Mouse (Mus musculus): ENCODE data around the gene Eif6. TPM values are rescaled to one million over a fixed set of nuclear protein-coding genes. Genes with fewer than 3 reads are reported as not detected.
"Not testable (repeated sequence)": the region's sequence is repeated elsewhere in the genome, so short reads cannot be mapped to it uniquely, and the experiment has no call there.

Eif6 gene
- polyA plus RNA-seq, 1 experiment: 112 TPM

DNA sequence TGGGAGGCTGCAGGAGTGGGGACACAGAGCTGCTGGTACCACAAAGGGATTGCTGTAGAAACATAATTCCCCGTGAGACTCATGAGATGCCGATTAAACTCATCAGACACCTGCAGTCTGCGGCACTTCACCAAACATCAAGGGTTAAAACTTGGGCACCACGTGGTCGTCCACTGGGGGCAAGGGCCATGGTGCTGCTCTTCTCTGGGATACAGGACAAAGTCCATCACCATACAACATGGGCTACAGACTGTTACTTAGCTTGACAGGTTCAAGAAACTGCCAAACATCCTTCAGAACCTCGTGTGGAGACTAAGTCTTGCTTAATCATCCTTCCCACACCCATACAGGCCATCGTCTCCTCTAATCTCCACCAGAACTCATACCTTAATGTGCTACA is 33.4 kb upstream of the Eif6 start:
- H3K4me3 ChIP-seq (replicated peaks; ENCODE audit: extremely low read depth, low read depth, low read length): no peak overlapping the region
- WGBS: 77% methylated on average over 7 of the region's 7 CpGs
- no peaks in the 10 kb centered on the region for H3K4me1 ChIP-seq (ENCODE audit: control insufficient read depth, insufficient read depth, low read length)
- DNase-seq: no peak
- TF ChIP-seq POLR2A (IDR thresholded peaks at IDR 0.05; ENCODE audit: borderline replicate concordance, extremely low read depth, low read depth, low read length) (no peak), CTCF (IDR thresholded peaks at IDR 0.05; ENCODE audit: insufficient read depth, low read length) (no peak)

DNA sequence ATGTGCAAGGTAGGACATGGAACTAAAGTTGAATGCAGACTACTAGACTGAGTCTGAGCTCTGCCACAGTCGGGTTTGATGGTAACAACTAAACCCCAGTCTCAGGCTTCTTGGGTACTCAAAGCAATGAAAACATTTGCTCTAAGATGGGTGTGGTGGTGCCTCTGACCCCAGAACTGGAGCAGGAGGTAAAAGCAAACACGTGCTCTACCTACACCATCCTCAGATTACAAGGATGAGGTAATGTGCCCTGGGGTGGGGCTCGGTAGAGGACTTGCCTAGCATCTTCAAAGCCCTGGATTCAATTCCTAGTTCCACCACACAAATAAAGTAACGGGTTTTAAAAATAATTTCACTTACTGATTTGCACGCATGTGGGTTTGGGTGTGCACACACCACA is 25.8 kb upstream of the Eif6 start:
- whole genome bisulfite sequencing: 80% methylated on average over 5 of the region's 5 CpGs
- Histone ChIP-seq H3K4me3 (replicated peaks; ENCODE audit: extremely low read depth, low read depth, low read length) (no peak overlapping the region), H3K4me1 (ENCODE audit: control insufficient read depth, insufficient read depth, low read length) (no peaks in the 10 kb centered on the region)
- DNase-seq: no peak
- TF ChIP-seq CTCF (IDR thresholded peaks at IDR 0.05; ENCODE audit: insufficient read depth, low read length): no peak
- TF ChIP-seq POLR2A (IDR thresholded peaks at IDR 0.05; ENCODE audit: borderline replicate concordance, extremely low read depth, low read depth, low read length): no peak

DNA sequence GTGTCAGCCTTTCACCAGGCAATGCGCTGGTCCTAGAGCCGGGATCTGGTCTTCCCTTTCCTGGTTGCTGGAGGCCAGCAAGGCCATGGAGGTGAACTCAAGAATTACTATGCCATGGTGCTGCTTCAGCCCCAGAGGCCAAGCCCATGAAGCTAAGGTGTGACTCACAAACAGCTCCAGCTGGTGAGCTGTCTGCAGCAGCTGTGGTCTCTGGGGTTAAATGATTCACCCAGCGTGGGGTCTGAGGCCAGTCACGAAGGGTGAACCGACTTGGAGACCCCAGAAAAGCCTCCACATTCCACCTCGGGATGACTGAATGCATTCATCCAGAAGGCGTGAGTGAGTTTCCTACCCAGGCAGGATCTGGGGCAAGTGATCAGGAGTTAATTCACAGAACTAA is 23.4 kb upstream of the Eif6 start:
- DNase-seq: no peak
- no peak for TF ChIP-seq CTCF (IDR thresholded peaks at IDR 0.05; ENCODE audit: insufficient read depth, low read length)
- TF ChIP-seq POLR2A (IDR thresholded peaks at IDR 0.05; ENCODE audit: borderline replicate concordance, extremely low read depth, low read depth, low read length): no peak
- H3K4me1 ChIP-seq (ENCODE audit: control insufficient read depth, insufficient read depth, low read length): no peaks in the 10 kb centered on the region
- no peak overlapping the region for H3K4me3 ChIP-seq (replicated peaks; ENCODE audit: extremely low read depth, low read depth, low read length)
- WGBS: 87% methylated on average over 7 of the region's 7 CpGs

DNA sequence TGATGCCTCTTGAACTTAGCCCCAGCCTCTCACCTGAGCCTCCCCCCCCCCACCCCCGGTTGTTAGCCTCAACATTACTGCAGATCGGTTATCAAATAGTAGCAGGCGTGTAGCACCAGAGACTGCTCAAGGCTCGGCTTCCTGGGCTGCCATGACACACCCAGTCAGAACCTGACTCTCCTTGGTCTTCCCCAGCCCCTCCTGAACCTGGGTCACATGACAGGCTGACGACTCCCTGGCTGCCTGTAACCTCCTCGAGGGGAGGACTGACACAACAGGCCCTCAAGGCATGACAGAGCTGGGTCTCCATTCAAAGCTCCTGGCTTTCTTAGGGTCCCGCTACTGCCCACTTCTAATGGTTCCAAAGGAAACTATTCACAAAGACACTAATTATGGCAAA is 22.7 kb upstream of the Eif6 start:
- Histone ChIP-seq H3K4me1 (ENCODE audit: control insufficient read depth, insufficient read depth, low read length) (no peaks in the 10 kb centered on the region), H3K4me3 (replicated peaks; ENCODE audit: extremely low read depth, low read depth, low read length) (no peak overlapping the region)
- 71% methylated on average over 7 of the region's 7 CpGs for WGBS
- no peak for TF ChIP-seq POLR2A (IDR thresholded peaks at IDR 0.05; ENCODE audit: borderline replicate concordance, extremely low read depth, low read depth, low read length)
- TF ChIP-seq CTCF (IDR thresholded peaks at IDR 0.05; ENCODE audit: insufficient read depth, low read length): no peak
- no peak for DNase-seq

DNA sequence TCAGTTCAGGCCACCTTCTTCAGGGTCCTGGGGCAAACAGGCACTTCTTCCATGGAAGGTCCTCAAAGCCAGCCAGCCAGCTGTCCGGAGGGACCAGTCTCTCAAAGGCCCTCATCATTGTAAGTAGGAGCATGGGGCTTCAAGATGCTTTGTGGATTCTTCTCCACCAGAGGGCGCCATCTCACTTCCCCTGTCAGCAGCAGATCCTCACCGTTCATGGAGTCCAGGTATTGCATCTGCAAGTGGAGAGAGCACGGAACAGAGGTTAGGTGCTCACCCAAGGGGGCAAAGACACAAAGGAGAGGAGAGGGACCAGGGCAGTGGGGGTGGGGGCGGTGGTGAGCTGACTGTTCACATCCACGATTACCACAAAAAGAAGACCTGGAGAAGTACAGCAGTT is 21.6 kb upstream of the Eif6 start:
- 32% methylated on average over 6 of the region's 6 CpGs for WGBS
- Histone ChIP-seq H3K4me3 (replicated peaks; ENCODE audit: extremely low read depth, low read depth, low read length) (no peak overlapping the region), H3K4me1 (ENCODE audit: control insufficient read depth, insufficient read depth, low read length) (no peaks in the 10 kb centered on the region)
- DNase-seq: peak; percentile 76
- TF ChIP-seq POLR2A (IDR thresholded peaks at IDR 0.05; ENCODE audit: borderline replicate concordance, extremely low read depth, low read depth, low read length) (no peak), CTCF (IDR thresholded peaks at IDR 0.05; ENCODE audit: insufficient read depth, low read length) (peak; percentile 92)

DNA sequence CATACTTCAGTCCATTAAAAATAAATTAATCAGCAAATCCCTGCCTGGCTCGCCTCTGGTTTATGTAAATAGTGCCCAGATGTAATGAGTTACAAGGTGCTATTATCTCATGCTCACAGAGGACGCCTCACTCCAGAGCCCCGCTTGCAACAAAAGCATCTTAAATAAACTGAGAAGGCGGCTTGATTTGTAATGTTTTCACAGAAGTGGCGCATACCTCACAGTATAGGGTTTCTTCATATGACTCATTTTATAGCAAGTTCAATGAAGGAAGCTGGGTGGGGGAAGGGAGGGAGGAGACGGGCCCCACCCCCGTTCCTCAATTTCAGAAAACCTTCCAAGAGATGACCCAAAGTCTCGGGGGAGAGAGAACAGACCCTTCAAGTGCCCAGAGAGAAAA is 20.2 kb upstream of the Eif6 start:
- no peak for TF ChIP-seq CTCF (IDR thresholded peaks at IDR 0.05; ENCODE audit: insufficient read depth, low read length)
- no peak for TF ChIP-seq POLR2A (IDR thresholded peaks at IDR 0.05; ENCODE audit: borderline replicate concordance, extremely low read depth, low read depth, low read length)
- DNase-seq: no peak
- Histone ChIP-seq H3K4me3 (replicated peaks; ENCODE audit: extremely low read depth, low read depth, low read length) (no peak overlapping the region), H3K4me1 (ENCODE audit: control insufficient read depth, insufficient read depth, low read length) (no peaks in the 10 kb centered on the region)
- WGBS: 81% methylated on average over 8 of the region's 8 CpGs

DNA sequence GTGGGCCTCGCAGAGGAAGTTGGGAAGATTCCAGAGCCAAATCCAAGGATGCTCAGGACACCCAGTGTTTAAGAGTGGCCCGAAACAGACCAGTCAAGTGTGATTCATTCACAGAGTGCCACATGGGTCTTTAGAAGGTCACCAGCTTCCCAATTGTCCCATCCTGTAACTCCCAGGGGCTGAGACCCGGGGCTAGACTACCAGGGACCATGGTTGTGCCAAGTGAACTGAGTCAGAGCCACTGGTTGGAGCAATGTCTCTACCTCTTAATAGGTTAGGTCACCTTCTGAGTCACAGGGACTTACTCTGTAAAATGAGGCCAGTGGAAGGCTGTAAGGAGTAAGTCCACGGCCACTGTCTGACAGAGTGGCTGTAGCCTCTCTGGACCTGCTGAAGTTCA is 12.2 kb upstream of the Eif6 start:
- WGBS: 81% methylated on average over 4 of the region's 4 CpGs
- Histone ChIP-seq H3K4me3 (replicated peaks; ENCODE audit: extremely low read depth, low read depth, low read length) (no peak overlapping the region), H3K4me1 (ENCODE audit: control insufficient read depth, insufficient read depth, low read length) (no peaks in the 10 kb centered on the region)
- DNase-seq: no peak
- TF ChIP-seq POLR2A (IDR thresholded peaks at IDR 0.05; ENCODE audit: borderline replicate concordance, extremely low read depth, low read depth, low read length) (no peak), CTCF (IDR thresholded peaks at IDR 0.05; ENCODE audit: insufficient read depth, low read length) (no peak)

DNA sequence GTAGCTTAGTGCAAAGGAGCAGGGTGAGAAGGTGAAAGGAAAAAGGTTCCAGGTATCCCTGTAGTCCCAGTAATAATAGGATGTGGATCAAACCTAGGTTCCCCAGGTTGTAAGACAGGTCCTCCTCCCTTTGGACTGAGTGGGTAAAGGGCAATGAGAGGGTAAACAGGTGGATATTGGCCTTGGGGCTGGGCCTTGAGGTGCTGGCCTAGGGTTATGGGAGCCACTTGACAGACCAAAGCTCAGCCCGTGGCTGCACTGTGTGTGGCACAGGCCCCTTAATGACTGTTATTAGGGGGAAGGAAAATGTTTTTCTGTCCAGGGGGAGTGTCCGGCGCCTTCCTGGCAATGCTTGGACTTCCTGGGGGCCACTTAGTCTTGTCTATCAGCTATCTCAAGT is 11.2 kb upstream of the Eif6 start:
- WGBS: 60% methylated on average over 3 of the region's 3 CpGs
- Histone ChIP-seq H3K4me3 (replicated peaks; ENCODE audit: extremely low read depth, low read depth, low read length) (no peak overlapping the region), H3K4me1 (ENCODE audit: control insufficient read depth, insufficient read depth, low read length) (no peaks in the 10 kb centered on the region)
- no peak for DNase-seq
- no peak for TF ChIP-seq CTCF (IDR thresholded peaks at IDR 0.05; ENCODE audit: insufficient read depth, low read length)
- no peak for TF ChIP-seq POLR2A (IDR thresholded peaks at IDR 0.05; ENCODE audit: borderline replicate concordance, extremely low read depth, low read depth, low read length)

DNA sequence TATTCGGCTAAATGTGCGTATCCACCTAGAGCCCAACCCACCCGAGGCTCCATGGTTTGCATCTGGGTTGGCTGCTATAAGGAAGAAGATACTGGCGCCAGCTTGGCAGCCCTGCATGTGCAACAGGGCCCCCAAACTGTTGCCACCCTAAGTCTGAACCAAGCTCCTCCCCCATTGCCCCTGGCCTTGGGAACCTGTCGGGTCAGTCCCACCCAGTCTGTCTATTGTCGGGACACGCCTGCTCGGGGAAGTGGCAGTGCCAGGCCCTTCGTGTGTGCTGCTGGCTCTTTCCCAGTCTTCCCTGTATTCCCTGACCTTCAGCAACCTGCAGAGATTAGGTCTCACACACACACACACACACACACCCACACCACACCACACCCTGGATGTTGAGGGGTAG is 8.0 kb upstream of the Eif6 start, which contains the start of gene Fam83c:
Fam83c (minus strand) TSS at position 123 of the 400 bp plus-strand sequence.
- WGBS: 56% methylated on average over 9 of the region's 9 CpGs
- no peak for DNase-seq
- H3K4me1 ChIP-seq (ENCODE audit: control insufficient read depth, insufficient read depth, low read length): no peaks in the 10 kb centered on the region
- H3K4me3 ChIP-seq (replicated peaks; ENCODE audit: extremely low read depth, low read depth, low read length): no peak within 1 kb of the TSS
- TF ChIP-seq POLR2A (IDR thresholded peaks at IDR 0.05; ENCODE audit: borderline replicate concordance, extremely low read depth, low read depth, low read length) (no peak), CTCF (IDR thresholded peaks at IDR 0.05; ENCODE audit: insufficient read depth, low read length) (no peak)

DNA sequence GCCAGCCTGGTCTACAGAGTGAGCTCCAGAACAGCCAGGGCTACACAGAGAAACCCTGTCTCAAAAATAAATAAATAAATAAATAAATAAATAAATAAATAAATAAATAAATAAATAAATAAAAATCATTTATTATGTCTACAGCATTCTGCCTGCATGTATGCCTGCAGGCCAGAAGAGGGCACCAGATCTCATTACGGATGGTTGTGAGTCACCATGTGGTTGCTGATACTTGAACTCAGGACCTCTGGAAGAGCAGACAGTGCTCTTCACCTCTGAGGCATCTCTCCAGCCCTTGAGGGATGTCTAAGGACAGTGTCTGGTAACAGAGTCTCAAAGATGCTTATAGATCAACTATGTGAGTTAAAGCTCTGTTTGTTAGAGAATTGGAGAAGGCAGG is 5.4 kb upstream of the Eif6 start:
- H3K4me3 ChIP-seq (replicated peaks; ENCODE audit: extremely low read depth, low read depth, low read length); DNase-seq; H3K4me1 ChIP-seq (ENCODE audit: control insufficient read depth, insufficient read depth, low read length): not testable (repeated sequence)
- TF ChIP-seq CTCF (IDR thresholded peaks at IDR 0.05; ENCODE audit: insufficient read depth, low read length): peak; percentile 20; the same call in 1 of the 2 replicates
- WGBS: 61% methylated on average over 1 of the region's 1 CpGs

Data from lung, adult 2 months (tissue).